Mouse (Mus musculus) right cerebral cortex, postnatal 10 days (tissue): ENCODE results near the gene Cycs.
"Not testable (repeated sequence)": the region's sequence is repeated elsewhere in the genome, so short reads cannot be mapped to it uniquely, and the experiment has no call there.

Source experiments
- DNase-seq, 2 experiments: peaks; one replicate each; pipeline ENCODE4 v3.0.0; 2021; ENCODE audit warnings: low spot score in 2 of 2

The Cycs gene

DNA sequence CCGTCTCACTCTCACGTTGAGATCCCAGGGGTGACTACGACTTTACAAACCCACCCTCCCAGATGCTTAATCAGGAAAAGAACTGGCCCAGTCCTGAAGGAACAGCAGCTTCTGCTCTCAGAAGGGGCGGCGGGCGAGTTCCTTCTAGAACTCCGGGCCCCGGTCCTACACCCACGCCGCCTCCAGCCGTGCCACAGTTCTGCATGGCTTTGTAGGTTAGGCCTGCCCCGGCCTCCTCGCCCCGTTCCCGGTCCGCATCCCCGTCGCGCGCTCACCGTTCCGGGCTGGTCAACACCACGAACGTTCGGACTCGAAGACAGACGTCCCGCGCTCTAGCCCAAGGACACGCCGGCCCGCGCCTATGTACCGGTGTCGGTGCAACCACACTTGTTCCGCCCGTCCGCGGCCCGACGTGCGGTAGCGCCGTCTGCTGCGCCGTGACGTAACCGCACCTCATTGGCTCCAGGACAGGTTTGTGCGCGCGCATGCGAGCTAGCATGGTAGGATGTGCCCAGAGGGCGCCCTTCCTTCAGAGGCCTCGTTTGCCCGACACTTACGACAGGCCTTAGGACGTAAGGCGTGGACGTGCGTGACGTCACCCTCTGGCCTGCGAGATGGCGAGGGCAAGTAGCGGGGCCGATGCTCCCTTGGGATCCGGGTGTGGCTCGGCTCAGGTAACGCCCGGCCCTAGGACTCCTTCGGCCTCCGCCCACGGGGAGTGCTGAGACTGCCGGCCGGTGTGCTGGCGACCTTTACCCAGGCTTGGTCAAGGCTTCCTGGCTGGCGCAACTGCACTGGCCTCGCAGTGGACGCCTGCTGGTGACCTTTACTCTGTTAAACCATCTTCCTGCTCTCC is at the start of gene Cycs:
Gene Cycs (minus strand): TSS at position 398 of the 856 bp plus-strand sequence.
- peak; percentile 99 to 100 for DNase-seq

DNA sequence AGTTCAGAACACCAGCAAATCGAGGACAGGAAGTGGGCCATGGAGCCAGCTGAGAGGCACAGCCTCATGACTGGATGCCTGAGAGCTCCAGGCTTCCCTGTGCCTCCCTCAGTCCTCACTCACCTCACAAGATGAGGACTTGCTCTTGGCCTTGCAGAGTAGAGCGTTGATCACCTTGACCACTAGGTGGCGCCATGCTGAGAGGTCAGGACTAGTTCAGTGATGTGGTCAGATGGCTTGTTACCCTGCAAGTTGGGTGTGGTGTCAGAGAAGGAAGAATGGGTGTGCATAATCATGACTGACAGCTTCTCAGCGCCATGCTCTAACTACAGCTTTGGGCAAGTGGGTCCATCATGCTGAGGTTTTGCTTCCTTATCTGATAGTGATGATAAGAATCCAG is 35.3 kb upstream of the Cycs start:
- peak in 1 of 2 experiments; percentile 24 for DNase-seq

DNA sequence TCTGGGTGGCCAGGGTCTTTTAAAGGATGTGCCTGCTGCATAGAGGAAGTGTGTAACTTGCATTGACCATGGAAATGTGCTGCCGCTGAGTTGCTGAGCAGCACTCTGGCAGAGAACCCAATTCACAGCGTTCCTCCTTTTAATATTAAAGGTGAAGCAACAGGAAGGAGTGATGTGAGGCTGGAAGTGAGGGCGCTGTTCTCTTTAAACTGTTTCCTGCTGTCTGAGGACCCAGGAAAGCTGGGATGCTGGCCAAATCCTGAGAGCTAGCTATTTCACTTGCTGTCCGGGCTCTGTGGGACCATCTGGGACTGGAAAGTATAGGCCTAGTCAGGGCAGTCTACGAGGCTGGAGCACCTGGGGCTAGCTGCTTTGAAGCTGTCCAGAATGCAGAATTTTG is 32.2 kb upstream of the Cycs start:
- peak; percentile 69 to 71 for DNase-seq

DNA sequence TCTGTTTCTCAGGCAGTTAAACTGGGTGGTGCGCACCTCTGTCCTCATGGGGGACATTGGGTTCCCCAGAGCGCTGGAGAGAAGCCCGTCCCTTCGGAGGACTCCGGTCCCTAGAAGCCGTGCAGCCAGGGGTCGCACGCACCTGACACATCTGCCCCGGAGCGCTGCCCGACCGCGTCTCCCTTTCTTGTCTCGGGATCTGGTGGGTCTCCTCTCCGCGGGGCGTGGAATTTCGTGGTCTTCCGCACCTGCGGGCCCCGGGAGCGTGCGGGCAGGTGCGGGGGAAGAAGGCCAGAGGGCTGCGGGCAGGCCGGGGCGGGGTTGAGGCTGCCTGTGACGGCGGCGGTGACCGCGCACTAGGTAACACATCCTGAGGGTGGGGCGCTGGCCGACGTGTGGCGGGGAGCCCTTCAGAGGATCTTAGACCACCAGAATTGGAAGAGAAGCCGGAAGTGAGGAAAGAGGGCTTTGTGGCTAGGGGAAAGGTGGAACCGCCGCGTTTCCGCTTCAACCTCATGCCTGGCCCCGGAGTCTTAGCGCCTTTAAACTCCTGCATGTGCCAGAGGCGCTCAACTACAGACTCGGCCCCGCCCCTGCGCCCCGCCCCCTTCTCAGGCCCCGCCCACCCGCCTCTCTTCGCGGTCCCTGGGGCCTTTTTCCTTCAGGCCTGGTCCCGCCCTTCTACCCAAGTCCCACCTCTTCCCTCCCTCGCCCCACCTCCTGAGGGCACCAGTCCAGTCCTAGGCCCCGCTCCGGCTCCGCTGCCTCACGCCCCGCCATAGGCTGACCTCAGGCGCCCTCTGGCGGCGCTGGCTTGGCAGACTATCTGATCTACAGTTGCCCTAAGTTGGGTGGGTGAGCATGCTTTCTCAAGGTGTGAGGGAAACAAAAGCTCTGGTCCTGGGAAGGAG is 30.2 kb upstream of the Cycs start, which contains the start of gene 4921507P07Rik:
Gene 4921507P07Rik (minus strand): TSS at position 332 of the 911 bp plus-strand sequence.
- DNase-seq = peak; percentile 93 to 95

GRCm38 (mm10) chr6:50594372-50594771 is 28.0 kb upstream of the Cycs start:
- DNase-seq = no peak

- DNase-seq = no peak
These were observed 27.1 kb upstream of the Cycs start for GRCm38 (mm10) chr6:50593334-50593845.

DNA sequence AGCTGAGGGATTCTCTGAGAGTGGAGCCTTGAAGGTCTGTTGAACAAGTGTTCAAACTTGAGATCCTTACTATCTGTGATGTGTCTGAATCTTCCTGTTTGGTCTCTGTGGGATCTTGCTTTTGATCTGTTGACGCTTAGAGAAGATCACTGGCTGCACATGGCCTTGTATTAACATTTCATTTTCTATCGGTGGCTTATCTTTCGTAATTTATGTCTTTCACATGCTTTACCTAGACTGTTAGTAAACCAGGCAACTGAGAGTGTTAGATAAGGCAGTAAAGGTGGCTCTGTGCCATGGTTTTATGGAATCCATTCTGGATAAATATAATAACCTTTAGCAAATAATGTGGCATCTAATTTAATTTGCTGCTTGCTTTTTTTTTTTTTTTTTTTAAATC is 23.9 kb upstream of the Cycs start:
- no peak for DNase-seq

GRCm38 (mm10) chr6:50588251-50588650 is 21.9 kb upstream of the Cycs start:
- peak in 1 of 2 experiments; percentile 54 for DNase-seq

DNA sequence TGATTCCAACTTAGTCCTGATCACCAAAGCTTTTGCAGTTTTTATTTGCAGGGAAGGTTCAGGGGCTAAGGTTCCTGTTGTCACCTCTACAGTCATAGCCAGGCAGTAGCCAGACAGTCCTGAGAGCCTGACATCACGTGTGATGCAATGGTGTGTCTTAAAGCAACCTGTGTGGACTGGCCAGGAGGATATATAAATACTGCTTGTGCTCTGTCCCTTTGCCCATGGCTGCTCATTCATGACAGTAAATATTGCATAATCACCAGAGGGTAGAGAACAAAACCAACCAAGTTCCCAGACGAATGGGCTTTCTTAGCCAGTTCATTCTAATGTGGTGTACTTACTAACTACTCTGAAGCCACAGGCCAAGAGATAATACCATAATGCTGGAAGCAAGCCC is 21.1 kb upstream of the Cycs start:
- DNase-seq = no peak

DNA sequence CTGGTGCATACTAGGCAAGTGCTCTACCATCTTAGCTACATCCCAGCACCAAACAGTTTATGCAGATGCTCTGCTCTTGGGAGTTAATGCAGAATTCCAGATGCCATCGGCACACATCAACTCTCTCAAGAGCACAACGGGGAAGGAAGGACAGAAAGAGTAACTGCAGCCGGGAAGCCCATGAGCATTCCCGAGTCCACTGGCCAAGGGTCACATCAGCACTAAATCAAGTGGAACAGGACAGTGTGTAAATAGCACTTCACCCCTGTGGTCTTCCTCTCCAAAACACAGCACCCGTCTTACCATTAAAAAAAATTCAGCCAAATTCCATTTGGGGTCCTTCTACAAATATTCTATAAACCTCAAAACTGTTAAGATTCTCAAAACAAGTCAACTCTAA is 20.0 kb upstream of the Cycs start:
- no peak for DNase-seq

GRCm38 (mm10) chr6:50585733-50586132 is 19.4 kb upstream of the Cycs start:
- DNase-seq = no peak

GRCm38 (mm10) chr6:50571661-50572060 is 5.3 kb upstream of the Cycs start:
- DNase-seq = no peak

DNA sequence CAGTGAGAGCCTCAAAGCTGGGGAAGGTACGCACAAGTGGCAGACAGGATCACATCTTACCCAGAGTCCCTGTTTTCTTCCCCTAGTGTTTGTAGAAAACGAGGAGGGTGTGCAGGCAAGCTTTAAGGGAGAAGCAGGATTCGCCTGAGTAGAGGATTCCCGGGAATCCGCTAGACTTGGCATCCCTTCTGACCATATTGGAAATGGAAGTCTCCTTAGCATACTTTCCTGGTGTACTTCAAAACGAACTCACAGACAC is 588 bp upstream of the Cycs start:
- no peak for DNase-seq

DNA sequence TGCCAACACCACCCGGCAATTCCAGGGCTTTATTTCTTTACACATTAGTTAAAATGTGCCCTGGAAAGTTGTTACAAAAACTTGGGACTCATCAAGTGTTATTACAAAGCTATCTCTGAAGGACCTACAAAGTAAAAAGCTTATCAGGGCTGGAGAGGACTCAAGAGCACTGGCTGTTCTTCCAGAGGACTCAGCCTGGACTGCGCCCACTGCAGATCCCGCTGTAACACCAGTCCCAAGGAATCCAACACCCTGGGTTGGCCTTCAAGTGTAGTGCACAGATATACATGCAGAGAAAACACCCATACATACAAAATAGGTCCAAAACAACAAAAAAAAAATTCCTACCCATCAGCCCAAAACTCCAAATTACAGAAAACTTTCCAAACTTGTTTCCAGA is 2.7 kb downstream of the Cycs start:
- no peak for DNase-seq

GRCm38 (mm10) chr6:50562421-50562820 is 3.9 kb downstream of the Cycs start:
- DNase-seq = peak in 1 of 2 experiments; percentile 55

DNA sequence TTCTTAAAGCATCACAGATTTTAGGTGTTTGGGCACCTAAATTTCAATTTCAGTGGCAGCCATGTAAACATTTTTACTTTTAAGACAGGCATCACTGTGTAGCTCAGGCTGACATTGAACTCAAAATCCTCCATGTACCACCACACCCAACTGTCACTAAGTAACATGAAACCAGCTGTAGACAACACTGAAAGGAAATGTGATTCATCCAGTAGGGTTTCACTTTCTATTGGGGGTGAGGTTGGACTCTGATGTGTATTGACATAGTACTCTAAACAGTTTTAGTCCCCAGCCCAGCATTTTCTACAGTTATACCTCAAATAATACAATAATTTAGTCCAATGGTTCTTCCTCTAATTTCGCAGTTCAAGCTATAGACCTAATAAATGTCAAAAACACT is 5.6 kb downstream of the Cycs start:
- no peak for DNase-seq

GRCm38 (mm10) chr6:50558877-50559276 is 7.5 kb downstream of the Cycs start:
- DNase-seq = no peak

- DNase-seq = no peak
These were observed 8.8 kb downstream of the Cycs start for GRCm38 (mm10) chr6:50557566-50557965.

DNA sequence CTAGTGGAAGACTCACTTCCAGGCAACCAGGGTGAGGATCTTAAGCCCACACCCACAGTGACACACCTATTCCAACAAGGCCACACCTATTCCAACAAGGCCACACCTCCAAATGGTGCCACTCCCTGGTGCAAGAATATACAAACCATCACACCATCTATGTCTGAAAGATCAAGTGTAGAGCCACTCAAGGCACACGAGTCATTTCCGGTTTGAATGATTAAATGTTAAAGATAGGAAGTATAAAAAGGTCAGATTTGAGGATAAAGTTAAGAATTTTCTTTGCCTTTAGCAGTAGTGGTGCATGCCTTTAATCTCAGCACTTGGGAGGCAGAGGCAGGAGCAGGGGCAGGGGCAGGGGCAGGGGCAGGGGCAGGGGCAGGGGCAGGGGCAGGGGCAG is 12.1 kb downstream of the Cycs start:
- DNase-seq = not testable (repeated sequence)

DNA sequence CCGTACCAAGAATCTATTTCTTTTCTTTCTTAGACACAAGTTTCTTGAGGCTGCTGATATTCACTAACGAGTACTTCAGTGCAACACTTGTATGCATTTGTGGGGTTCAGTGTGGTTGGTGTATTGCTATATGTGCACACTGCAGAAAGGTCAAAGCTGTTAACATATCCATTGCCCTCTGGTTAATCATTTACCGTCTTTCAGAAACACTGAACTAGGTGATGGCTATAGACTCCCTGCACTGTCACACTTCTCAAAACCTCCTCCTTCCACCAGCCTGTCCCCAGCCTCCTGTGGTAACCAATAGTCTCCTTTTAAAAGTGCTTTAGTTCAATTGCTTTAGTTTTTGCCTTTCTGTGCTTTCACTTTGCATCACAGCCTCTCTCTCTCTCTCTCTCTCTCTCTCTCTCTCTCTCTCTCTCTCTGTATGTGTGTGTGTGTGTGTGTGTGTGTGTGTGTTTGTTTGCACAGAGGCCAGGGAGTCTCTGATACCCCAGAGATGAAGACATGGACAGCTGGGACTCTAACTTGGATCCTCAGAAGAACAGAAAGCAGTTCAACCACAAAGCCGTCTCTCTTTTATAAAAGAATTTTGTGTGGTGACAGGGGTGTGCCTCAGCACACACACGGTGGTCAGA is 13.3 kb downstream of the Cycs start:
- no peak for DNase-seq

DNA sequence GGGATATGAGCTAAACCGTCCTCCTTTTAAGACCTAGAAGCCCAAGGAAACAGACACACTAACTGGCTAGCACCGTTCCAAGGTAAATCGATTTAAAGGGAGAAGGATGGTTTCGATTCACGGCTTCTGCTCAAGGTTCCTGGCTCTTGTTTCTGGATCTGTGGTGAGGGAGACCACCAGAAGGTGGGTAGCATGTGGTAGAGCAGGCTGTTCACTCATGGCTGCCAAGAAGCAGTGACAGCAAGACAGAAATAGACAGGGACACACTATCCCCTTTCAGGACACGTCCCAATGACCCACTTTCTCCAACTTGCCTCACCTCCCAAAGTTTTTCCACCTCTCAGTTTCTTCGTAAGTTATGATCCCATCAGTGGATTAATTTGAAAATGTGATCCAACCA is 16.5 kb downstream of the Cycs start:
- no peak for DNase-seq

DNA sequence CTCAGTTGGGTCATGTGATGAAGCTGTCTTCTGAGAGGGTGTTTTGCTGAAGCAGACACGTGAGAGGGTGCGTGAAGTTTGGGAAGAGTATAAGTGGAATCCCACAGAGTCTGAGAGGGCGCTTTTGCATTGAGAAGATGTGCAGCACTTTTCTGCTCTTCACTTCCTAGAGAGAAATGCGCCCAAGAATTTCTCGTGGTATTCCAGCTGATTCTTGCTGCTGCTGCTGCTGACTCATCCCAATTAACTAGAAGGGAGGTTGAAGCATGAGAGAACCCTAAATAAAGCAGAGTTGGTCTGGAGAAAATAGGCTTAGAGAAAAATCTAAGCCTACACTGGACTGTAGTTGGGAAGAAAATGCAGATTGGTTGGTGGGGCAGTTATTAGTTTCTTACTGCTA is 17.3 kb downstream of the Cycs start:
- DNase-seq = no peak
